Mouse (Mus musculus) retina, postnatal 1 day (tissue): ENCODE results near the gene Gm5800.
"Not testable (repeated sequence)": the region's sequence is repeated elsewhere in the genome, so short reads cannot be mapped to it uniquely, and the experiment has no call there.

Experiments
- DNase-seq: peaks from one replicate; pipeline ENCODE4 v3.0.0-alpha.2; 2012

Gene Gm5800

GRCm38 (mm10) chr14:51717083-51717482, at the start of gene Gm5800:
Gene Gm5800, minus strand, starts transcription at chr14:51717183.
- DNase-seq: no peak

- no peak for DNase-seq
Observed at GRCm38 (mm10) chr14:51755944-51756343, 39.0 kb upstream of the Gm5800 start.

GRCm38 (mm10) chr14:51740347-51741170, 23.6 kb upstream of the Gm5800 start:
- DNase-seq: peak; percentile 21

- DNase-seq: no peak
Observed at GRCm38 (mm10) chr14:51739150-51739993, 22.4 kb upstream of the Gm5800 start.

DNA sequence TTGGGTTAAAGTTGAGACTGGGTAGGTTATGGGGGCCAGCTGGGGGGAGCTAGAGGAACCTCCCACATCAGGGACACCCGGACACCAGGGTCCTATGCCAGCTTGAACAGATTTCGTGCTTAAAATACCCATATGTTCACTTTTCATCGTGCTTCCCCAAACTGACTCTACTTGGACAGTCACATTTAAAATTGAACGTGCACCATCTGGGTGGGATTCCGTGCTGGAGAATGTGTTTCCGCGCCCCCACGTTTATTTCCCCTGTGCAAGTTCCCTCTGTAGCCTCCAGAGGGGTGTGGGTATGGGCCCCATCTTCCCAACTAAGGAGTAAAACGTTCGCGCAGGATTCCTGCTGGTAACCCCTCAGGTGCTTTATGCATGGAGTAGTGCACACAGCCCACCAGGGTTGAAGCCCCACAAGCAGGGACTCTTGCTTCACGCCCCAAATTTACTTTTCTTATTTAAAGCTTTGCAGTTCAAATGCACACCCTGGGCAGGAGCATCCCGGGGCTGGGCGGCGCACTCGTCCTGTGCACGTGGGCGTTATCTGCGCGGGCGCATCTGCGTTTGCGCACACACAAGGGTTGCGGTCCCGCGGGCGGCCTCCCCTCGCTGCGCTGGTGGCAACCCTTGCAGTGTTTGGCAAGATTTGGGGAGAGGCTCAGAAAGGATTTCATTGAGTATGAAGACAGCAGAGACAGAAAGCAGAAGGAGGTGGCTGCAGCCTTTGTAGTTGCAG, 21.6 kb upstream of the Gm5800 start:
- DNase-seq: peak; percentile 17

DNA sequence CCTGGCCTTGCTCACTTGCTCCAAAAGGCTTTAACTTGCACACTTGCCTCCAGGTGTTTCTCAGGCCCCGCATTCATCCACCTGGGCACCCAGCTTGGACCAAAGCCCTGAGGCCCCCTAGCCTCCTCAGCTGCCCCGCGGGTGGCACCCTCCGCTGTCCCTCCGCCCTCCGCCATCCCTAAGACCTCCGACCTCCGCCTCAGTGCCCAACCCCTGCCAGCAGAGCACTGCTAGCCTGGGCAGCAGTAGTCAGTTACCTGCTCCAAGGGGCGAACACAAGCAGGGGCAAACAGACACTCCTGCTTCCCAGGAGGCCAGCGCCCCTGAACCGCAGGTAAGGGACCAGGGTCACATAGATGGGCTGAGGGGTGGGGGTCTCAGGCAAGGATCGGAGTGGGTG, 21.0 kb upstream of the Gm5800 start:
- no peak for DNase-seq

DNA sequence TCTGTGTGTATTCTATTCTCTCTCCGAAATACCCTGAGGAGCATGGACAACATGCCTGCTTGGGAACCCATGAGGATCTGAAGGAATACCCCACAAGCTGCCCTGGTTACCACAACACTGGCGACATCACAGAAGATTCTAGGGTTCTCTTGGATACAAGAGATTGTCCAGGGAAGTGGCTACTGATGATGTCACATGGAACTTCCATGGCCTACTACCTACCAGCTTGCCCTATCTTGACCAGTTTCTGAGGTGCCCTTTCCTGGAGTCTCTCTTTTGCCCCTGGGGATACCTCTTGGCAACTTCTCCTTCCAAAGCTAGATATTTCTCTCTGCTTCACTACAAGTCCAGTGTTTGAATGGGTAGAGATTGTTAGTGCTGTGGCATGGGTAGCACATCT, 21.6 kb downstream of the Gm5800 start, which contains the start of gene Gm17079:
Gene Gm17079 (minus strand): TSS at position 101 of the 400 bp plus-strand sequence.
- not testable (repeated sequence) for DNase-seq

GRCm38 (mm10) chr14:51677269-51677668, 39.7 kb downstream of the Gm5800 start:
- DNase-seq: no peak
